Mouse (Mus musculus) spleen, embryonic (tissue): ENCODE measurements around the gene Dip2b.

Experiments
- CTCF ChIA-PET: fragments of 350-600 bp; sonication (Branson Sonifier 250); formaldehyde crosslinking; loops from one replicate; lab custom pipeline; 2022; lab: Charles Lee

The Dip2b gene

DNA sequence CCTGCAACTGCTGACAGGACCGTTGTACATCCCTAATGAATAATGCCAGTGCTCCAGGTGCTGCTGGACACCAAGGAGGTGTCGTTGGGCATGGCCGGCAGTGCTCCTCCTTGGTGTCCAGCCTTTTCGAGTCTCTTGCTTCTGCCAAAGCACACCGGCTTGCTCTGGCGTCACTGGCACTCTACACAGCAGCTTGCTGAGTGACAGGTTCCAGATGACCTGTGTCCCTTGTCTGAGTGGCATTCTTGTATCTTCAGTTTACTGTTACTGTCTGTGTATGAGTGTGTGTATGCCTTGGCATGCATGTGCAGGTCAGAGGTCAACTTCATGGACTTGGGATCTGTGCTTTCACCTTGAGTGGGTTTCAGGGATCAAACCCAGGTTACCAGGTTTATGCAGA is 83.0 kb downstream of the Dip2b start:
- CTCF ChIA-PET: no interaction called here

DNA sequence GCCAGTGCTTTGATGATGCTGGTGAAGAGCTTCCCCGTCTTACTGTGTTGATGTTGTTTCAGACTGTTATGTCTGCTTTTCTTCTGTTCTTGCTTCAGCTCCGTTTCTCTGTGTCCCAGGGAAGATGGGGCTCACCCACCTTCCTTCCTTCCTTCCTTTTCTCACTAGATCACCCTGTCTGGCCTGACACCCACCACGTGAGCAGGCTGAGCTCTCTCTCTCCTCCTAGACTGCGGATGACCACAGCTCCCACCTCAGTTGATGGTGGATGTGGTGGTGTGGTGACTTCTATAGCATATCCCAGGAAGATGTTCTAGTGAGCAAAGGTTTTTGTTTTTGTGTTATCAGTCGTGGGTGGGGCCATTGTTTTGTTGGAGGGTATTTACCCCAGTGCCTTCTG is 85.4 kb downstream of the Dip2b start:
- CTCF ChIA-PET: no interaction called here

DNA sequence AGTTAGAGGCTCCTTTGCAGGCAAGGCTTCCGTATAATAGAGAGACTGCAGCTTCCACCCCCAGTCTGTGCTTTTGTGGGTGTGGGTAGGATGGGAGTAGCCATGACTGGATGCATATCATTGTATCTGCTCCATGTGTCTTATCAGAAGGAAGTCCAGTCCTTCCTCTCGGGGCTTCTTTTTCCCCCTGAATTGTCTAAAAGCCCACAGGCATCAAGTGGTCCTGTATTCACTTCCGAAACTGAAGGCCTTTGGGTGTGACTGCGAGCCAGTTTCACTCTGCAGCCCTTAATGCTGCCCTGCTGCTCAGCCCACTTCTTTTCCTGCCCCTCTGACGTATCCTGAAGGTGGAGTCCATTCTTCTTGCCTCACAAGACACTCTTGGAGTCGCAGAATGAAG is 86.8 kb downstream of the Dip2b start:
- CTCF ChIA-PET: interaction anchor here (0.6 kb wide), 1 partner anchor 90 kb away, joined by 4 read pairs; no protein-coding TSS in a partner anchor

DNA sequence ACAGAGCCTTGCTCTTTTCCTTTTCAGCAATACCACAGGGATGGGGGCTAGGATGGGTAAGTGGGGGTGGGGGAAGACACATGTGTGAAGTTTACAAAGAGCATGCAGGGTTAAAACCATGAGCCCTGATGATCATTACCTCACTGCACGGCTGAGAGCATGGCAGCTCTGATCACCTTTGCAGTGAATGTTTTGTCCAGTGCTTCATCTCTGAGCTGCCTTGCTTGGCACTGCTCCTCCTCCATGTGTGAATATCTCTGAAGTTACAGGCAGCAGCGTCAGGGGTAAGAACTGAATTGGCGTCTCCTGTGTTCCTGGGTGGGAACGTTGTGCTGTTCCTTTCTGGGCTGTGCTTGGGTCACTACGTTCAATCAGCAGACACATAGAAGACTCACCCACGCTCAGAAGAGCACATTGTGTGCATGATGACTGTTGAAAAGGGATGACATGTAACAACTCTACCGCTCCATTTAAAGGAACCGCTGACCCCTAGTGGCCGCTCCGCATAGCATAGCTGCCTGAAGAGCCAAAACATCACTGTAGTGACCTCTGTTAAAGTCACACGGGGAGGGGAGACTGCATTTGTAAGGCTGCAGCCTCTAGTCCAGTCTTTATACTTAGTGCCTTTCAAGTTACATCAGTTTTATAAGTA is 88.1 kb downstream of the Dip2b start:
- CTCF ChIA-PET: interaction anchor here (0.7 to 0.9 kb wide), 2 partner anchors 88 to 140 kb away, joined by 3 to 4 read pairs; partner anchors contain the start of gene Dip2b

DNA sequence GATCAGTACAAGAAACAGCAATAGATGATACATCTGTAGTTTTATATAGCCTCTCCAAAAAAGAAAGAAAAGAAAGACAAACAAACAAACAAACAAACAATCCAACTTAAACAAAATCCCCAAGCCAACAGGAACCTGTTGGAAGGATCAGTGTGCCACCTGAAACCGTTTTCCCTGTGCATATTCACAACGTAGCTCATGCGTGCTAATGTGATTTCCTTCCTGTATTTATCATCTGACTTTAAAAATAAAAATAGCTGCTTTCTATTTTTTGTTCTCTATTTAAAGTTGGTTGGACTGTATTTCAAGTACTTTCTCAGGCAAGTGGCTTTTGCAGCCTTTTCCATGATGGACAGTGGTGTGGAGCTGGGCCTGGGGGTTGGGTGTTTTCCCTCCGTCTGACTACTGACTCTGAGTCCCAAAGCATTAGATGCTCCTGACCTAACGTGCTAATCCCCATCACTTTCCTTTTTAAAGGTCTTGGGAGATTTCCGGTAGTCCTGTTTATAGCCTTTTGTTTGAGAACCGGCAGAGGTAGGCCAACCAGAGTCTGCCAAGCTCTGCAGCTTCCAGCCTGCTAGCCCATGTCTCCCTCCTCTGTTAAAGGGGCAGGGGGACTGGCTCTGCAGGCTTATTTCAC is 90.8 kb downstream of the Dip2b start:
- CTCF ChIA-PET: no interaction called here

DNA sequence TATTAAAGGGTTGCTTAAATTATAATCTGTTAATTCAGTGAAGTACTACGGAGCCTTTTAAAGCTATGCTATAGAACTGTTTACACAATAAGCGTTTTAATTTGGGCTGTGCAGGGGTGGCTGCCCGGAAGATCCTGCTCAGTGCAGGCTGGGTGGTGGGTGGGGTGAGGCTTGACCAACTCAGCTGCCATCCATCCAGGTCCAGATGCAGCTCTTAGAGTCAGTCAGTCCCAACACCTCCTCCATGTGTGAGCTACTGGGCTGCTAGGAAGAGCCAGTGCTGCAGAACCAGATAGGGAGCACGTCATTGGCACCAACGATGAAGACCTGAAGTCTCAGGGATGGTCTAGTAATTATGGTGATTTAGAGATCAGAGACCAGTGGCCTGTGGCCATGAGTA is 101.2 kb downstream of the Dip2b start:
- CTCF ChIA-PET: no interaction called here

DNA sequence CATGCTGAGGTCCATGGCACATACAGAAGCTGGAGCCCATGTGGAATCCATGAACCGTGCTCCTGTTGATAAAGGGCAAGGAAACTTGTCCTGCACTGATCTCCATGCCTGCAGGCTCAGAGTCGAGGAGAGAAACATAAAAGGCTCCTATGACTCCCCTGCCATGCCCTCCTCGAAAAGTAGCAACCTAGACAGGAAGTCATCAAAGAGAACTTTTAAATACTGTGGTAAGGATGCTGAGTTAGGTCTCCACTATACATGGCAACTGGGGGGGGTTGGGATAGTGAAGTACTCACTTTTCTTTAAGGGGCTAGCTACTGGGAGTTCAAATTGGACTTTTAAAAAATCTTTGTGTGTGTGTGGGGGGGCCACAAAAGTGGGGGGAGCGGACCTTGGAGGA is 102.0 kb downstream of the Dip2b start:
- CTCF ChIA-PET: interaction anchor here (0.5 to 0.6 kb wide), 2 partner anchors 53 to 1315 kb away, joined by 3 to 4 read pairs; no protein-coding TSS in a partner anchor

DNA sequence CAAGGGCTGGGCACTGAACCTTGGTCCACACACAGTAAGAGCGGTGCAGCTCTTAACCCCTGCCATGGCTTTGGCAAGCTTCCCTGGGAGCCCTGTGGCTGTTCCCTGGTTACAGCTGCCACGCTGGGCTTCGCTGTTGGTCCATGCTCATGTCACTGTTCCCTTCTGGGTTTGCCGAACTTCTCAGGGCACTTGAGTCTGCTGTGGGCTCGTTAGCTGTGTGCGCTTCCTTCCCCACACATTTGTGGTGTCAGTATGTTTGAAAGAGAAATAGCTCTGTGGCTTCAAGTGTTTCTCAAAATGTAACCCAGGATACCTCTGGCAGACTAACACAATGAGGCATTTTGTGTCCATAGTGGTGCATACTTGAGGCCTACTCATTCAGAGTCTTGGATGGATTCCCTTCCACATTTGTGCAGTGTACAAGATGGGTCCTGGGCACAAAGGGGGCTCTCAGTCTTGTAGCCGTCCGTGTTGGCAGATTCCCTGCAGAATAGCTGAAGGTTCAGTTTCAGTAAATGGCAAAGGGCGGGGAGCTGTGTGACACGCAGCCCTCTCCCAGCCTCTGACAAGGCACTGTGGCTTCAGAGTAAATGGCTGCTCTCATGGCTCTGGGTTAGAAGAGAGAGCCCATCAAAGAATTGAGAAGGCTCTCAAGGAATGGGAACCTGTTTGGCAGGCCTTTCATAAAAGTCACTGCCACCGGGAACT is 104.8 kb downstream of the Dip2b start:
- CTCF ChIA-PET: interaction anchor here (0.7 kb wide), 1 partner anchor 750 kb away, joined by 4 read pairs; no protein-coding TSS in a partner anchor

DNA sequence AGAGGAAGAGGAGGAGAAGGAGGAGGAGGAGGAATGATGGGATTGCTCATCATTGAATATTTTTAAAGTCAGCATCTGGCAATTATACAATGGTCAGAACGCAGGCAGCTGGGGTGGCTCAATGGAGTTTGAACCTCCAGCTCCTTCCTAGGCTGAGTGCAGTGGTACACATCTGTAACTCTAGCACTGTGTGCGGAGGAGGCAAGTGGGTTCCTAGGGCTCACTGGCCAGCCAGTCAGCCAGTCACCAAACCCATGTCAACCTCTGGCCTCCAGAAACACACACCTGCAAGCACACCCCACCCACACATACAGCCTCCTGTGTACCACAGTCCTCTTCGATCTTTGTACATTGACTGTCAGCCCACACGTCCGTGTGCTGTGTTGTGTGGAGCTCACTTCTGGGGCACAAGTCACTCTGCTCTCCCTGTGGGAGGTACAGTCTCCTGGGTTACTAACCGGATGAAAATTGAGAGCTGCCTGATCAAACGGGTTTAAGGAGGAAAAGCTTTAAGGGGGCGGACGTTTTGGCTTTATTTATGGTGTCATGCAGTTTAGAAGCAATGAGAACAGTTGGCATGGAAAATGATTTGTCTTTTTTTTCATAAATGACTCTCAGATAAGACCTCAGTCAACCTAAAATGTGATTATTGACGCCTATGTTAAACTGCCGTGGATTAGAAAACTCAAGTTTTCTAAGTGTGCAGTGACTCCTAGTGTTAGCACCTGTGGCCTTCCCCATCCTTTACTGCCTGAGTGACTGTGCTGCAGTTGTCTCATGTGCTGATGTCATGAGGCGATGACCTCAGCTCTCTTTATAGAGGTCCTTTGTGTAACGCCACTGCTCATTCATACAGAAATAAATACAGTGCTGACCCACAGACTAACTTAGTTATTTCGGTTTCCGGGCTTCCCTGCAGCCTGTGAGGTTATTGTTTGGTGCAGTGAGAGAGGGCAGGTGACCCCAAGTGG is 106.7 kb downstream of the Dip2b start:
- CTCF ChIA-PET: interaction anchor here (0.6 to 1.1 kb wide), 2 partner anchors 9 to 812 kb away, joined by 3 to 5 read pairs; no protein-coding TSS in a partner anchor

DNA sequence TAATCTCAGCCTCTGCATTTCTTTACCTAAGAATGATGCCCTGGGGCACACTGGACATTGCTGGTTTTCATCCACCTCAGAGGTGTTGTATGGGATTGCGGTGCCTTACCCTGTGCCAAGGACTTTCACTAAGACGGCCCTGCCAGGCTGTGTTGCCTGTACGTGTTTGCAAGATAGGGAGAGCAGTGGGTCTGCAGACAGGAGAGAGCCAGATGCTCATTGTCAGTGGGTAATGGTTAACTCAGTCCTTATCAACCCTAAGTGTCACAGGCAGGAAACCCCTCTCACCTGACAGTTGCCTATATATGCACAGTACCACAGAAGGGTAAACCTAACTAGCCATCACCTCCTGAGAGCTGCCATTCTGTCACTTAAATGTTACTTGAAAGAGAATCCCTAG is 107.5 kb downstream of the Dip2b start:
- CTCF ChIA-PET: interaction anchor here (0.6 kb wide), 1 partner anchor 812 kb away, joined by 3 read pairs; no protein-coding TSS in a partner anchor

DNA sequence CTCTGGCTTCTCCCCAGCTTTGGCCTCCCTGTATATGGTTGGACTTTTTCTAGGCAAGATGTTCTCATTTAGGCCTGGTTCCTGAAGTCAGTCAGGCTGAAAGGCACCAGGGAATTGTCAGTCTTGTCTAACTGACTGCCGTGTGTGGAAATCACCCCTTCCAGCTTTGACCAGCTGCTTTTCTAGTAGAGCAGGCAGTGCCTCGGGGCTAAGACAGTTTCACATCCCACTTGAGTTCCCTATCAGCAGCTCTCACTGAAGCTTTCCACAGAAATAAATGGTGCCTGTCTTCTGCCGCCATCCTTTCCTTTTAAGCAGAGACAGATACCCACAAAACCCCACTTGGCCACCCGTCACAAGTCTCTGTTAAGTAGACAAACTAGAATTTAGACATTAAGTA is 112.1 kb downstream of the Dip2b start:
- CTCF ChIA-PET: no interaction called here

DNA sequence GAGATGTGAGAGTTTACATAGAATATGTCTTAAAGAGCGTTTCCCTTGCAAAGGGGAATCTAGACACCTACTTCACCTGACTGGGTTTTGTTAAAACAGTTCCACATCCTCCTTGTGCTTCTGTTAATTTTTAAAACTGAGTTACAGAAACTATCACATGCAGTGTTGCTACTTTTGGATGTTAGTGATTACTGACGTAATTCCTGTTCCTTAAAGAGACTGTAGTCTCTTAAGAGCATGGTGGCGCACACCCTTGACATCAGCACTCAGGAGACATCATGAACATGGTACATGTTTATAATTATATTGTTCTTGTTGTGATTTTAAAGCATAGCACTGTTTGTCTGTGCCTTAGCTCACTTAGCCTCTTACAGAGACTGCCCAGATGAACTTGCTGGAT is 113.9 kb downstream of the Dip2b start:
- CTCF ChIA-PET: no interaction called here

DNA sequence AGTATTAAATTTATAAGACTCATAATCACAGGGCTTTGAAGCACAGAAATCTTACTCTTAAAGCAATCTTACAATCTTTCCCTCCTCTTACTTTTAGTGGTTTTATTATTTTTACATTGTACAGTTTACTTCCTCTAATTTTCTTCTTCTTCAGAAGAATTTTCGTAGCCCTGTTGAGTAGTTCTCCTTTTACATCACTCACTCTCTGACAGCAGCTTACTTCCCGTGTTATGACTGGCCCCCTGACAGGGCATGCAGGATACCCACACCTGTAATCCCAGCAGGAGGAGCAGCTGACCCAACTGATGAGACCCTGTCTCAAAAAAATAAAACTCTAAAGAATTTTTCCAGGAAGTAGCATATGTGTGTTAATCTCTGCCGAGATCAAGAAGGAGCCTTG is 114.6 kb downstream of the Dip2b start:
- CTCF ChIA-PET: interaction anchor here (0.5 to 0.6 kb wide), 2 partner anchors 56 to 180 kb away, joined by 3 to 4 read pairs; no protein-coding TSS in a partner anchor

DNA sequence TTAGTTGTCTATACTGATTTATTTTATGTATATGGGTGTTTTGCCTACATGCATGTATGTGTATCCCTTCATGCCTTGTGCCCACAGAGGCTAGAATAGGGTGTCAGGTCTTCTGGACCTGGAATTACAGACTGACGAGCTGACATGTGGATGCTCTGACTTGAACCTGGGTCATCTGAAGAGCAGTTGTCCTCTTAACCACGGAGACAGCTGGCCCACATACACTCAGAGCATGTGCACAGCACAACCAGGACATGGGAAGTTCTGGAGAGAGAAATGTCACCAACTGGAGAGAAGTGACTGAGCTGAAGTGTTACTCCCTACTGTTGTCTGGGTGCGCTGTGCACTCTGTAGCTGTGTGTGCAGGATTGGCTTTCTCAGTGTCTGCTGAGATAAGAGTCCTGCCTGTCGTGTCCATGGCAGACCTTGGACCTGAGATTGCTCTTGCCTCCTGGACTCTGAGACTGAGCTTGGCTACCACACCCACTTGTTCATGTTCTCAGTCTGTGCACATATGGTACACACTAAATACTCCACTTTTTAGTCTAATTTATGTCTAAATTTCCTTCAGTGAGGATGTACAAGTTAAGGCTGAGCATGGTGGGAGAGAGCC is 117.7 kb downstream of the Dip2b start:
- CTCF ChIA-PET: interaction anchor here (0.5 kb wide), 1 partner anchor 306 kb away, joined by 9 read pairs; no protein-coding TSS in a partner anchor

DNA sequence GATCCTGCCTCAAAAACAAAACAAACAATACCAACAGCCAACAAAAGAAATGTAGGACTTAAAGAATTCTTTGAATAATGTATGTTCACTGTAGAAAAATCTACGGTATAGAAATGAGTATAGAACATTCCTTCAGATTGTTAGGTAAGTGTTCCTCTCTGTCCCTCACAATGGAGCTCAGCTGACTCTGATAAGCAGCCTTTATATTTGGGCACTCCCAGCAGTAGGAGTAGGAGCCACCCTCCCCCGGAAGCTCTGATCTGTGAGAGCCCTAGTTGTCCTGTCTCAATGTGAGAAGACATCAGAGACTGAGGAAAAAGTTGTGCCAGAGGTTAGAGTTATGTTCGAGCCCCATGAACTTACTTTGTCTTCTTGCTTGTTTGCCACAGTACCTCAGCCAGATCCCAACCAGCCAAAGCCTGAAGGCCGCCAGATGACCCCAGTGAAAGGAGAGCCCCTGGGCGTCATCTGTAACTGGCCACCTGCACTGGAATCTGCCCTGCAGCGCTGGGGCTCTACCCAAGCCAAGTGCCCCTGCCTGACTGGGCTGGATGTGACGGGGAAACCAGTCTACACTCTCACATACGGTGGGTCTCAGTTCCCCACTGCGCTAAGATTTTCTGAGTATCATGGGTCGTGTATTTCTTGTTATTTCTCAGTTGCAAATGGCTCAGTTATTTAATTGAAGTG is 118.5 kb downstream of the Dip2b start:
- CTCF ChIA-PET: interaction anchor here (0.5 kb wide), 1 partner anchor 305 kb away, joined by 9 read pairs; no protein-coding TSS in a partner anchor

DNA sequence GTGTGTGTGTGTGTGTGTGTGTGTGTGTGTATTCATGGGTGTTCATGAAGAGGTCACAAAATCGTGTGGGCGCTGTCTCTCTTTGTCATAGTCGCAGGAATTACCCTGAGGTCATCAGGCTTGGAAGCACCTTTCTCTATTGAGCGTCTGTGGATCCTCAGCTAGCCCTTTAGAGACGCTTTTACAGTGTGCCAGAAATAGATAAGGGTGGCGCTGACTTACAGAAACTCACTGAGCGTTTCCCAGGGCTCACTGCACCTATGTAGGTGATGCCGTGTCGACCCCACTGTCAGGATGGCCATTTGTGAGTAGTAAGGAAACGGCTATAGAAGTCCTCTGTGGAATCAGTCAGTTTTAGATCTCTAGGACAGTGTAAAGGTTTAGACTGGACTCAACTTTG is 120.5 kb downstream of the Dip2b start:
- CTCF ChIA-PET: no interaction called here

DNA sequence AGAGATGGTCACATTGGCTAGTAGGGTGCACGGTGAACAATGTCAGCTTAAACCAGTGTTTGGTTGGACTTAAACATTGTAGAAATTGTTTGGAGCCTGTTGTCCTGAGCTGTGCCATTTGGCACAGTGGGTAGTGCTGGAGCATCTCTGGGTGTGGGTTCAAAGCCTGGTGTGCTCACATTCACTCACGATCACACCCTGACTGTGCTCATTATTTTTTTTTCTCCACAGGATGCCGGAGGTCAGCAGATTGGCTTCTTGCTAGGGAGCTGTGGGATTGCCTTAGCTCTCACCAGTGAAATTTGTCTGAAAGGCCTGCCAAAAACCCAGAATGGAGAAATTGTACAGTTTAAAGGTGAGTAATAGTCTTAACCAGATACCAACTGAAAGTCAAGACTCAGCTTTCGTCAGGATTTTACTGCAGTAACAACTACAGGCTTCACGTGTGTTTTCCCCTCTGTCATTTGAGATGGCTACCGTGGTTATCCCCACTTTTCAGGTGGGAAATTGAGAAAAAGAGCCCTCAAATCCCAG is 123.3 kb downstream of the Dip2b start:
- CTCF ChIA-PET: no interaction called here

DNA sequence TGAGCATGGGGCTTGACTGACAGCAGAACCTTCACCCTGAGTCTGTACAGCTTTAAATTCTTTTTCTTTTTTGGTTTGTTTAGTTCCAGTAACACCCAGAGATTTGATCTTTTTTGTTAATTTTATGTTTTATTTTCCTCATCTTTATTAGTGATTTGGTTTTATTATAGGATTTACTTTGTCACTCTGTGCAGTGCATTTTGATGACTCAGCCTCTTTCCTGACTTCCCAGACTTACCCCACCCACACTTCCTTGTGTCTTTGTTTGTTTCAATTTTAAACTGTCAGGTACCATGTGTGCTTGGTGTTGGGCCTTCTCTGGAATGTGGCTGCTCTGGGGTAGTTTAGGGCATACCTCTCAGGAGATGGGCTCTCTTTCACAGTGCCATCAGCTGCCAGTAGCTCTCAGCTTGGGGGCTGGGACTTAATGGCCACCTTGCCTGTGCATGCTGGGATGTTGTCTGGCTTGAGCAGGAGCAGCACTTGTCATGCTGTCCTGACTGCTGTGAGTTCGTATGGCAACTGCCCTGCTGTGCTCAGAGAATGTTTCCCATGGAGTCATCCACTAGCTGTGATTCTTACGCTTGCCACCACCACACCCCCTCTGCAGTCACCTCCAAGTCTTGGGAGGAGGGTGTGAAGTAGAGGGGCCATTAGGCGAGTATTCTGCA is 125.1 kb downstream of the Dip2b start:
- CTCF ChIA-PET: no interaction called here

DNA sequence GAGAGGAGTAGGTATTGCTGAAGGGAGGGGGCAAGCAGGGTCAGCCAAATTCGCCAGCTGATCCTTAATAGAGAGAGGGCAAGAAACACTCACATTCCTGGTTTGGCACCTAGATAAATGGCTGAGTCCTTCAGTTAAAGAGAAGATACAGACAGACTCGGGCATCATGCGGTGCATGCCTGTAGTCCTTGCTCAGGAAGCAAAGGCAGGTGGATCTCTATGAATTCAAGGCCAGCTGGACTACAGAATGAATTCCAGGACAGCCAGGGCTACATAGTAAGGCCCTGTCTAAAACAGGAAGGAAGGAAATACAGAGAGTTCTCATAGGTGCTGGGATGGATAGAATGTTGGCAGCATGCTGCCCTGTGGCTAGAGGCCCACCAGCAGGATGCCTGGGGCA is 128.0 kb downstream of the Dip2b start:
- CTCF ChIA-PET: no interaction called here
